Mouse (Mus musculus) hindbrain, embryonic 14.5 days (tissue): ENCODE data around the gene Rin2. TPM values are rescaled to one million over a fixed set of nuclear protein-coding genes. Genes with fewer than 3 reads are reported as not detected.

Experiments used
- ATAC-seq: fragments of 200-750 bp; cut with Nextera tagmentation; 2 replicates; pipeline ENCODE4 v1.8.0; 2017; ENCODE audit warnings: moderate number of reproducible peaks, mild to moderate bottlenecking, moderate TSS enrichment, moderate library complexity; ENCODE audit not compliant: low FRiP score
- DNase-seq: peaks from one replicate; pipeline ENCODE4 v3.0.0-alpha.2; 2015; ENCODE audit warnings: low spot score
- H3K27ac ChIP-seq: fragments of 300-500 bp; sonication (generic); 2 replicates; pipeline ENCODE4 v1.5.1; 2014; ENCODE audit warnings: mild to moderate bottlenecking, moderate library complexity
- H3K27me3 ChIP-seq: fragments of 300-500 bp; sonication (generic); 2 replicates; pipeline ENCODE4 v1.6.1; 2014; ENCODE audit warnings: mild to moderate bottlenecking, low read length, mixed read lengths; ENCODE audit not compliant: control insufficient read depth, insufficient read depth
- H3K36me3 ChIP-seq: fragments of 300-500 bp; sonication (generic); replicated peaks from 2 replicates; pipeline ENCODE4 v1.6.1; 2014; ENCODE audit not compliant: control insufficient read depth, insufficient read depth
- H3K4me1 ChIP-seq: fragments of 300-500 bp; sonication (generic); replicated peaks from 2 replicates; pipeline ENCODE4 v1.6.1; 2014; ENCODE audit warnings: antibody characterized with exemption, low read length, mixed read lengths; ENCODE audit not compliant: control insufficient read depth, insufficient read depth
- H3K4me2 ChIP-seq: fragments of 300-500 bp; sonication (generic); replicated peaks from 2 replicates; pipeline ENCODE4 v1.6.1; 2014; ENCODE audit warnings: mild to moderate bottlenecking, moderate library complexity
- H3K4me3 ChIP-seq: fragments of 300-500 bp; sonication (generic); replicated peaks from 2 replicates; pipeline ENCODE4 v1.5.1; 2014; ENCODE audit warnings: mild to moderate bottlenecking, low read length
- H3K9ac ChIP-seq: fragments of 300-500 bp; sonication (generic); 2 replicates; pipeline ENCODE4 v1.6.1; 2014
- H3K9me3 ChIP-seq: fragments of 300-500 bp; sonication (generic); 2 replicates; pipeline ENCODE4 v1.6.1; 2016; ENCODE audit warnings: low read length; ENCODE audit not compliant: control insufficient read depth
- WGBS: fragments of 180-500 bp; shearing (Covaris S2); extraction: QIAGEN DNeasy Blood & Tissue Kit; methylation state at CpG from one replicate; pipeline ENCODE4 v1.1.7; 2014; 5-methylcytosine and 5-hydroxymethylcytosine counted together
- polyA plus RNA-seq: library from polyadenylated mRNA; unstranded; fragments of >200 nt; fragmentation: Nextera tagmentation; extraction: Ambion mirVana; gene quantifications from 2 replicates; pipeline ENCODE4 v1.2.1, GENCODE M21; 2014

Rin2 gene
- polyA plus RNA-seq, 1 experiment from 2014 or later: 17.1 TPM

DNA sequence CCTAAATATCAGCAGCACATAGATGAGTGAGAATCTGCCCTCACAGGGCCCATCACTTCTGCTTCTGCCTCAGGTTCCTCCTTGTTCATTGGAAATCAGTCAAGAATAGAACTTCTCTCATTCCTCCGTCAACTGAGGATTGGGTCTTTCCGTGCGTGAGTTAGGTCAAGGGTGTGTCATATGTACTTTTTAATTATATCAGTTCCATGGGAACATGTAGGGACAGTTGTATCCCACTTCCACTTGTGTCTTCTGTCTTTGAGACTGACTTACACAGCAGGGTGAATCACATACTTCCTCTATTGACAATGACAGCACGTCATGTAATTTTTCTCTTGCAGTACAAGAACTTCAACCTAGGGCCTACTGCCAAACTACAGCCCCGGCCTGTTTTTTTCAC is 65.7 kb downstream of the Rin2 start:
- Histone ChIP-seq H3K27me3 (no peaks in the 10 kb centered on the region), H3K4me1 (no peaks in the 10 kb centered on the region), H3K4me2 (no peak overlapping the region), H3K36me3 (no peaks in the 10 kb centered on the region), H3K9ac (no peak overlapping the region), H3K9me3 (no peaks in the 10 kb centered on the region), H3K27ac (no peak overlapping the region), H3K4me3 (no peak overlapping the region)
- WGBS: 91% methylated on average over 5 of the region's 5 CpGs
- ATAC-seq (no peak), DNase-seq (no peak)

- Histone ChIP-seq H3K4me3 (no peak overlapping the region), H3K4me1 (no peaks in the 10 kb centered on the region), H3K27ac (no peak overlapping the region), H3K9ac (no peak overlapping the region), H3K4me2 (no peak overlapping the region), H3K27me3 (no peaks in the 10 kb centered on the region), H3K36me3 (no peaks in the 10 kb centered on the region), H3K9me3 (no peaks in the 10 kb centered on the region)
- ATAC-seq: no peak
- DNase-seq: no peak
- WGBS: 76% methylated on average over 13 of the region's 13 CpGs
These were observed 68.0 kb downstream of the Rin2 start for GRCm38 (mm10) chr2:145742795-145743710.

DNA sequence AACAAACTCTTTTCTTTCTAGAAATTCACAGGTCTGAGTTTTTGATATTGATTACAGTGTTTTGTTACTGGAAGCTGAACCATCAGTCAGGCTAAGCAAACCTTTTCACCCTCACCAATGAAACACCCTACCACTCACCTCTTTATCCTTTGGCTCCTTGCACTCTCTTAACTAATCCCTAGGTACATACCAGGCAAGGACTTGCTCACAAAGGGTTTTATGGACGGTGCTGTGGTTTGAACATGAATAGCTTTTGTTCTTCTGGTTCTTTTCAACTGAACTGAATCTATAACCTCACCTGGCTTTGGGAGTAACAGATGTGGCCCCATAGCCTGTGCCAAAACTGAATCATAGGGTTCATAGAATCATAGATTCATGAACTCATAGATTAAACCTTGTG is 71.4 kb downstream of the Rin2 start:
- H3K9me3 ChIP-seq: no peaks in the 10 kb centered on the region
- ATAC-seq: no peak
- no peak overlapping the region for H3K27ac ChIP-seq
- H3K36me3 ChIP-seq: no peaks in the 10 kb centered on the region
- no peaks in the 10 kb centered on the region for H3K4me1 ChIP-seq
- H3K4me3 ChIP-seq: no peak overlapping the region
- no peaks in the 10 kb centered on the region for H3K27me3 ChIP-seq
- H3K4me2 ChIP-seq: no peak overlapping the region
- 53% methylated on average over 1 of the region's 1 CpGs for WGBS
- DNase-seq: no peak
- H3K9ac ChIP-seq: no peak overlapping the region

GRCm38 (mm10) chr2:145749645-145750044 is 74.6 kb downstream of the Rin2 start:
- ATAC-seq: no peak

GRCm38 (mm10) chr2:145752572-145752971 is 77.6 kb downstream of the Rin2 start:
- Histone ChIP-seq H3K4me3 (no peak overlapping the region), H3K27ac (no peak overlapping the region)

More at GRCm38 (mm10) chr2:145749645-145750044, 74.6 kb downstream of the Rin2 start:
- Histone ChIP-seq H3K4me2 (no peak overlapping the region), H3K27ac (no peak overlapping the region), H3K4me3 (no peak overlapping the region), H3K9ac (no peak overlapping the region), H3K4me1 (no peaks in the 10 kb centered on the region), H3K9me3 (no peaks in the 10 kb centered on the region), H3K27me3 (no peaks in the 10 kb centered on the region), H3K36me3 (no peaks in the 10 kb centered on the region)
- DNase-seq: no peak
- WGBS: 50% methylated on average over 5 of the region's 5 CpGs

DNA sequence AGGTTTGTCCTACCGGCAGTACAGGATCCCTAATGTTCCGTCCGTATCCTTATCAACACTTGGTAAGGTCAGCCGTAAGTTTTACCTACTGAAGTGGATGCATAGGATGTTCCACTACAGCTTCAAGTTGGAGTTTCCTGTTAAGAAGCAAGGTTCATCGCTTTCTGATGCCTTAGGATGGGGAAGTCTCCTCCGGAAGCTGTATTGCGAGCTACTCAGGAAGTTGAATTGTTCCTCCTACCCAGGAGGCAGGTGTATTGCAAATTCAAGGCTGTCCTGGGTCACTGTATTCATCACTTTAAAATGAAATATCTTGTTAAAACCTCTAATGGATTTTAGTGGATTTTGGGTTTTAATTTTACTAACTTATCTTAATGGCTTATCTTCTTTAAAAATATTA is 79.0 kb downstream of the Rin2 start:
- no peak for DNase-seq
- no peak overlapping the region for H3K9ac ChIP-seq
- H3K27ac ChIP-seq: no peak overlapping the region
- no peaks in the 10 kb centered on the region for H3K36me3 ChIP-seq
- H3K4me2 ChIP-seq: no peak overlapping the region
- 0 out of 2 replicates have a peak, but pooled peaks cover 4% of the 10 kb centered on the region for H3K4me1 ChIP-seq
- 91% methylated on average over 7 of the region's 7 CpGs for WGBS
- H3K9me3 ChIP-seq: no peaks in the 10 kb centered on the region
- H3K4me3 ChIP-seq: no peak overlapping the region
- ATAC-seq: no peak
- no peaks in the 10 kb centered on the region for H3K27me3 ChIP-seq

More at GRCm38 (mm10) chr2:145752572-145752971, 77.6 kb downstream of the Rin2 start:
- H3K4me1 ChIP-seq: 0 out of 2 replicates have a peak, but pooled peaks cover 4% of the 10 kb centered on the region
- WGBS: 80% methylated on average over 6 of the region's 6 CpGs
- no peak overlapping the region for H3K4me2 ChIP-seq
- DNase-seq (no peak), ATAC-seq (no peak)
- H3K9ac ChIP-seq: no peak overlapping the region
- no peaks in the 10 kb centered on the region for H3K9me3 ChIP-seq
- H3K27me3 ChIP-seq: no peaks in the 10 kb centered on the region
- H3K36me3 ChIP-seq: no peaks in the 10 kb centered on the region

- H3K9ac ChIP-seq: no peak overlapping the region
- H3K9me3 ChIP-seq: no peaks in the 10 kb centered on the region
- WGBS: 85% methylated on average over 12 of the region's 12 CpGs
- DNase-seq (no peak), ATAC-seq (no peak)
- H3K27me3 ChIP-seq: no peaks in the 10 kb centered on the region
- H3K4me3 ChIP-seq: no peak overlapping the region
- H3K27ac ChIP-seq: no peak overlapping the region
- 0 out of 2 replicates have a peak, but pooled peaks cover 4% of the 10 kb centered on the region for H3K4me1 ChIP-seq
- no peaks in the 10 kb centered on the region for H3K36me3 ChIP-seq
- no peak overlapping the region for H3K4me2 ChIP-seq
These were observed 81.1 kb downstream of the Rin2 start for GRCm38 (mm10) chr2:145755864-145756822.

- 0 out of 2 replicates have a peak, but pooled peaks cover 4% of the 10 kb centered on the region for H3K4me1 ChIP-seq
These were observed 85.1 kb downstream of the Rin2 start for GRCm38 (mm10) chr2:145760121-145760520.

GRCm38 (mm10) chr2:145761436-145761835 is 86.4 kb downstream of the Rin2 start:
- Histone ChIP-seq H3K4me3 (no peak overlapping the region), H3K4me1 (0 out of 2 replicates have a peak, but pooled peaks cover 4% of the 10 kb centered on the region), H3K27me3 (no peaks in the 10 kb centered on the region), H3K4me2 (no peak overlapping the region), H3K36me3 (no peaks in the 10 kb centered on the region), H3K9ac (no peak overlapping the region), H3K27ac (no peak overlapping the region), H3K9me3 (no peaks in the 10 kb centered on the region)
- ATAC-seq: no peak
- DNase-seq: no peak

More at GRCm38 (mm10) chr2:145760121-145760520, 85.1 kb downstream of the Rin2 start:
- no peaks in the 10 kb centered on the region for H3K27me3 ChIP-seq
- H3K9ac ChIP-seq: no peak overlapping the region
- H3K36me3 ChIP-seq: no peaks in the 10 kb centered on the region
- ATAC-seq (no peak), DNase-seq (no peak)
- 82% methylated on average over 3 of the region's 3 CpGs for WGBS
- H3K27ac ChIP-seq: no peak overlapping the region
- no peak overlapping the region for H3K4me2 ChIP-seq
- no peaks in the 10 kb centered on the region for H3K9me3 ChIP-seq
- no peak overlapping the region for H3K4me3 ChIP-seq
